Mouse (Mus musculus): ENCODE results near the gene Runx2. TPM values are rescaled to one million over a fixed set of nuclear protein-coding genes. Genes with fewer than 3 reads are reported as not detected.

Gene Runx2
- polyA plus RNA-seq, 1 experiment from 2014 or later: 40.2 TPM

- H3K27ac ChIP-seq: no peak overlapping the region
- no peak for ATAC-seq (ENCODE audit: insufficient number of reproducible peaks, insufficient read depth, low FRiP score, low TSS enrichment, low read depth)
- peaks cover 10% of the 10 kb centered on the region for H3K36me3 ChIP-seq
- H3K9ac ChIP-seq: no peak overlapping the region
- WGBS: 71% methylated on average over 3 of the region's 3 CpGs
- no peaks in the 10 kb centered on the region; the same call in 1 of the 2 replicates for H3K27me3 ChIP-seq
- no peak overlapping the region for H3K4me3 ChIP-seq
- no peak overlapping the region for H3K4me2 ChIP-seq
- H3K9me3 ChIP-seq: no peaks in the 10 kb centered on the region
- peaks cover 50% of the 10 kb centered on the region for H3K4me1 ChIP-seq
These were observed 208.8 kb downstream of the Runx2 start for GRCm38 (mm10) chr17:44605749-44606148.

DNA sequence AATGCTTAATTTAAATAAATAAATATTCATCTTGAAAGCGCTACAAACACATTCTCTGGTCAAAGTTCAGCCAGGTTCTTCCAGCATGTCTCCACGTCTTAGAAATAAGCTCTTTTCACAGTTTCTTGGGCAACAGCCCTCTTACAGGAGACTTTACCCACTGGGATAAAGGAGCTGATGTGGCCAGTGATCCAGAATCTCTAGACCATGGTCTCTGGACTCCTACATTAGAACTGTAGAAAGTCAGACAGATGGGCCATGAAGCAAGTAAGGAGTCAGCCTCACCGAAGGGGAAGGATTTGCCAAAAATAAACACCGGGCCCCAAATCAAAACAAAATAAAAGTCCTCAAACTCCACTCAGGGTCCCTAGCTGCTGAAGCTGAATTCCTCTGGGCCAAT is 211.4 kb downstream of the Runx2 start:
- H3K27me3 ChIP-seq: no peaks in the 10 kb centered on the region
- no peak overlapping the region for H3K4me2 ChIP-seq
- peak overlapping the region; percentile 8; the same call in 1 of the 2 replicates for H3K27ac ChIP-seq
- no peak overlapping the region for H3K9ac ChIP-seq
- H3K36me3 ChIP-seq: peaks cover 10% of the 10 kb centered on the region
- 81% methylated on average over 4 of the region's 4 CpGs for WGBS
- peaks cover 53% of the 10 kb centered on the region for H3K4me1 ChIP-seq
- H3K9me3 ChIP-seq: no peaks in the 10 kb centered on the region
- H3K4me3 ChIP-seq: no peak overlapping the region
- no peak for ATAC-seq (ENCODE audit: insufficient number of reproducible peaks, insufficient read depth, low FRiP score, low TSS enrichment, low read depth)

DNA sequence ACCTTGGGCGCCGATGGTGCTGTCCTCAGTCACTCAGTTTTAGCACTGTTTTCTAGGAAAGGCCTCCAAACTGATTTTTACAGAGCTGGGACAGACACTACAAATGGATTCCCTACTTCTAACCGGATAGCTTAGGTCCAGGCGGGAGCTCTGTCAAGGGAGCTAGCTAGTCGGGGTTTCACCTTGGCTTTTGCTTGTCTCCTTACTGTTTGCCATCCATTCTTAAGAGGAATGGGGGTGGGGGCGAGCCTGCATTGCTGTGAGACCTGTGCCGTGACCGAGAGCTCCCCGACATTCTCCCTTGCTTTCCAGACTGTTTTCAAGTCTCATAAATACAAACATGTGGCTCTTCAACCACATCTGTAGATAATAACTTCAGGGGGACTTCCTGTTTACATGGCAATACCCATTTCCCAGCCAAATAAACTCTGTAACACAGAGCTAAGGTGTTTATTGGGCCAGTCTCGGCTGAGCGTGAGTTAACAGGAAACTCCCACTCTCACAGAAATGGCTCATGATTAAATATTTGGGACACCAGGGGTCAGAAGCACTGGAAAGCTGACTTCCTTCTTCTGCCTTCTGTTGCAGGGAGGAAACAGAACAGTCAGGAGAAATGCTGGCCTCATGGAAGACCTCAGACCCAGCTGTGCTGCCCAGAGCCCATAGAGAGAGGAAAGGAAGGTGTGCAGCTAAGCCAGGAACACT is 213.1 kb downstream of the Runx2 start:
- peak overlapping the region; percentile 44 for H3K27ac ChIP-seq
- H3K9ac ChIP-seq: no peak overlapping the region
- no peak overlapping the region for H3K4me2 ChIP-seq
- 51% methylated on average over 11 of the region's 11 CpGs for WGBS
- H3K4me3 ChIP-seq: no peak overlapping the region
- no peaks in the 10 kb centered on the region for H3K9me3 ChIP-seq
- H3K36me3 ChIP-seq: no peaks in the 10 kb centered on the region
- ATAC-seq (ENCODE audit: insufficient number of reproducible peaks, insufficient read depth, low FRiP score, low TSS enrichment, low read depth): no peak
- H3K27me3 ChIP-seq: no peaks in the 10 kb centered on the region
- H3K4me1 ChIP-seq: peaks cover 62% of the 10 kb centered on the region

DNA sequence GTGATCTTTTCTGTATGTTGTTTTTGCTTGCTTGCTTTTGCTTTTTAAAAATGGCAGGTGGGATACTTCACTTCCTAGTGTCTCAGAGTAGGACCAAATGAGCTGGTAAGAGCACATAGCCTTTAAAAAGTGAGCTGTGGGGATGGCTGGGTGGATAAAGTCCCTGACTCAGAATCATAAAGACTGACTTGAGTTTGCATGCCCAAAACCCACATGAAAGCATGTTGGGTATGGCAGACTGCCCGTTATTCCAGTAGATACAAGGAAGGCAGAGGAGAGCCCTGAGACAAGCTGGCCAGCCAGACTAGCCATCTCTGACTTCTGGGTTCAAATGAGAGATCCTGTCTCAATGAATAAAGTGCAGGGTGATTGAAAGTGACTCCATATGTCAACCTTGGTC is 214.7 kb downstream of the Runx2 start:
- WGBS: 30% methylated on average over 1 of the region's 1 CpGs
- H3K36me3 ChIP-seq: no peaks in the 10 kb centered on the region
- H3K4me1 ChIP-seq: peaks cover 47% of the 10 kb centered on the region
- H3K4me3 ChIP-seq: no peak overlapping the region
- no peak for ATAC-seq (ENCODE audit: insufficient number of reproducible peaks, insufficient read depth, low FRiP score, low TSS enrichment, low read depth)
- H3K4me2 ChIP-seq: no peak overlapping the region
- 0 out of 2 replicates have a peak overlapping the region, but pooled peaks have one; percentile 3 for H3K27ac ChIP-seq
- peaks cover 3% of the 10 kb centered on the region; the same call in 1 of the 2 replicates for H3K27me3 ChIP-seq
- no peaks in the 10 kb centered on the region for H3K9me3 ChIP-seq
- H3K9ac ChIP-seq: no peak overlapping the region

- 92% methylated on average over 2 of the region's 2 CpGs for WGBS
- H3K4me2 ChIP-seq: no peak overlapping the region
- no peaks in the 10 kb centered on the region for H3K9me3 ChIP-seq
- no peak for ATAC-seq (ENCODE audit: insufficient number of reproducible peaks, insufficient read depth, low FRiP score, low TSS enrichment, low read depth)
- no peak overlapping the region for H3K9ac ChIP-seq
- H3K4me1 ChIP-seq: peaks cover 42% of the 10 kb centered on the region
- H3K36me3 ChIP-seq: no peaks in the 10 kb centered on the region
- H3K27ac ChIP-seq: no peak overlapping the region
- no peak overlapping the region for H3K4me3 ChIP-seq
- peaks cover 3% of the 10 kb centered on the region; the same call in 1 of the 2 replicates for H3K27me3 ChIP-seq
These were observed 215.5 kb downstream of the Runx2 start for GRCm38 (mm10) chr17:44599132-44599531.

- peak overlapping the region; percentile 80 for H3K27ac ChIP-seq
- H3K36me3 ChIP-seq: no peaks in the 10 kb centered on the region
- H3K27me3 ChIP-seq: peaks cover 3% of the 10 kb centered on the region; the same call in 1 of the 2 replicates
- H3K4me1 ChIP-seq: peaks cover 42% of the 10 kb centered on the region
- WGBS: 25% methylated on average over 8 of the region's 8 CpGs
- no peak for ATAC-seq (ENCODE audit: insufficient number of reproducible peaks, insufficient read depth, low FRiP score, low TSS enrichment, low read depth)
- no peak overlapping the region for H3K4me3 ChIP-seq
- peak overlapping the region; percentile 20; the same call in 1 of the 2 replicates for H3K4me2 ChIP-seq
- H3K9ac ChIP-seq: no peak overlapping the region
- H3K9me3 ChIP-seq: no peaks in the 10 kb centered on the region
These were observed 216.6 kb downstream of the Runx2 start for GRCm38 (mm10) chr17:44597918-44598504.

DNA sequence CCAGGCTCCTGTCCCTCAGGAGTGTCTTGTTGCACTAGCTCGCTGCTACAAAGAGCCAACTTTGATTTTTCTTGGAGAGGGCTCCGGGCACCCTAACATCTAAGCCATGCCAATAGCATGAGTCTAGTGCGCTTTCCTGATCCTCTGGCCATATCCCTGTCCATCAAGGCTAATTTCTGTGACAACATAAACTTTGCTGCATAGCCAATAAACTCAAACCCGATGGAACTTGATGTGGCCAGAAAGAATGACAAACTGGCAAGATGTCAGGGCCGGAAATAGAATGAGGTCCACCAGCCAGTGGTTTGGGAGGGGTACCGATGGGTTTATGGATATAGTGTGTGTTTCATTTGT is 221.9 kb downstream of the Runx2 start:
- Histone ChIP-seq H3K4me3 (no peak overlapping the region), H3K4me2 (no peak overlapping the region)

DNA sequence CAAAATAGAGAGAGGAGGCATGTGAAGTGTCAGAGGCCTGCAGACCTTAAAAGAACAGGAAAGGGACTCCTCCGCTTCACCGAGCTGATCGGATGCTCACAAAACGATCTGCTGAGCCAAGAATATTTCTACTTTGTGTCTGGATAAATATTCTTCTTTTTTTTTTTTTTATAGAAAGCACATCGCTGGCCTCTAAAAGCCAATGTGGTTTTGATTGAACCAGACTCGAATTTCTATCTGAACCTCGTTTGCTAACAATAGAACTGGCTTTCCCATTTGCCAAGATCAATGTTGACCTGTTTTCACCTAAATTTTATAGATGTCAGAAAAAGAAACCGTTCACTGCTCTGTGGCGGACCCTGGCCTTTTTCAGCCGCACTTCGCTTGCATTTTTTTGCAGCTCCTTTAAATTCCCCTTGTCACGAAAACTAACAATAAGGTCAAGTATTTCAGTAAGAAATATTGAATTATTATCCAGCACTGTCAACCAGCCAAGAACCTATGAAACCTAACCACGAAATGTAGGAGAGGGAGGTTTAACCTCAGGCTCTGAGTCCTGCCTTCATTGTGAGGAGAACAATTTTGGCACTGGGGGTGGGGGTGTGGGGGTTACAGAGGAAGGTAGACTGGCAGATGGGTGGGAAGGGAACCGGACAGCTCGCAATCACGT is 222.4 kb downstream of the Runx2 start:
- Histone ChIP-seq H3K4me1 (peaks cover 23% of the 10 kb centered on the region), H3K9ac (no peak overlapping the region), H3K36me3 (no peaks in the 10 kb centered on the region), H3K9me3 (no peaks in the 10 kb centered on the region), H3K4me2 (no peak overlapping the region), H3K27ac (peak overlapping the region; percentile 56), H3K27me3 (peaks cover 3% of the 10 kb centered on the region; the same call in 1 of the 2 replicates), H3K4me3 (no peak overlapping the region)
- no peak for ATAC-seq (ENCODE audit: insufficient number of reproducible peaks, insufficient read depth, low FRiP score, low TSS enrichment, low read depth)
- WGBS: 41% methylated on average over 16 of the region's 16 CpGs

More for the DNA sequence above, 221.9 kb downstream of the Runx2 start:
- H3K36me3 ChIP-seq: no peaks in the 10 kb centered on the region
- no peak overlapping the region for H3K9ac ChIP-seq
- peaks cover 3% of the 10 kb centered on the region; the same call in 1 of the 2 replicates for H3K27me3 ChIP-seq
- H3K4me1 ChIP-seq: peaks cover 28% of the 10 kb centered on the region
- WGBS: 75% methylated on average over 6 of the region's 6 CpGs
- peak overlapping the region; percentile 56 for H3K27ac ChIP-seq
- ATAC-seq (ENCODE audit: insufficient number of reproducible peaks, insufficient read depth, low FRiP score, low TSS enrichment, low read depth): no peak
- no peaks in the 10 kb centered on the region for H3K9me3 ChIP-seq

DNA sequence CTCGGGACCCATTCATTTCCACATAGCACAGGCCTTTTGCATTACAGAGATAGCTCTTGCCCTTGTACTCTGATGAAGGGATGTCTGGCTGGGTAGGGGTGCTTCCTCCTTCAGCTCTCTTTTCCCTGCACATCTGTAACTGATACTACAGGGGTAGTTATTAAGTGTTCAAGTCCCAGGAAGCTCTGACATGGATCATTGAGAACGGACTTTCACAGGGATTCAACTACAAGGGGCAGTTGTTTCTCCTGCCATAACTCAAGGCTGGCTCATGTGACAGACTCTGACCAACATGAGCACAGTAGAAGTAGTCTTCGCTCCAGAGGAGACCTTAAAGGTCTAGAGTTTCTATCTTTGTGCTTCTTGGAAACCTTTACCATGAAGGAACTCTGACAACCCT is 226.1 kb downstream of the Runx2 start:
- Histone ChIP-seq H3K9me3 (no peaks in the 10 kb centered on the region), H3K4me3 (no peak overlapping the region), H3K4me1 (peaks cover 21% of the 10 kb centered on the region), H3K27ac (peak overlapping the region; percentile 17; the same call in 1 of the 2 replicates), H3K9ac (no peak overlapping the region), H3K4me2 (no peak overlapping the region), H3K27me3 (no peaks in the 10 kb centered on the region), H3K36me3 (no peaks in the 10 kb centered on the region)
- 43% methylated on average over 3 of the region's 3 CpGs for WGBS
- no peak for ATAC-seq (ENCODE audit: insufficient number of reproducible peaks, insufficient read depth, low FRiP score, low TSS enrichment, low read depth)

GRCm38 (mm10) chr17:44588020-44588419 is 226.6 kb downstream of the Runx2 start:
- H3K27me3 ChIP-seq: no peaks in the 10 kb centered on the region
- no peaks in the 10 kb centered on the region for H3K36me3 ChIP-seq
- ATAC-seq (ENCODE audit: insufficient number of reproducible peaks, insufficient read depth, low FRiP score, low TSS enrichment, low read depth): no peak
- H3K27ac ChIP-seq: no peak overlapping the region
- H3K4me2 ChIP-seq: no peak overlapping the region
- H3K9me3 ChIP-seq: no peaks in the 10 kb centered on the region
- peaks cover 21% of the 10 kb centered on the region for H3K4me1 ChIP-seq
- H3K4me3 ChIP-seq: no peak overlapping the region
- H3K9ac ChIP-seq: no peak overlapping the region
- 18% methylated on average over 3 of the region's 3 CpGs for WGBS

DNA sequence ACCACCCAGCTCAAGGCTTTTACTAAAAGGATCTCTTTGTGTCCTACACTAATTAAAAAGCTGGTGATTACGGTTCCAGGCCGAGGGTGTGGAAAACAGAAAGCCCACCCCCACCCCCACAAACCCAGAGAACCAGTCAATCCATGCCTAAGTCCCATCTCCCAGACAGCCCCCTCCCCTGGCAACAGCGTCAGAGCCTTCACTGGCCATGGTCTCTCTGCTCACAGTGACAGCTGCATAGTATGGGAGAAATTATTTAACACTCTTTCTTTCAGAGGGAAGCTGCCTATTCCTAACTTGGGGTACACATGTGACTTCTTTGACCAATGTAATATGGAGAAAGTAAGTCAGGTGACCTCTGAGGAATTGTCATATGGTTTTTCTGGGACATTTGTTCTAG is 228.4 kb downstream of the Runx2 start:
- Histone ChIP-seq H3K36me3 (no peaks in the 10 kb centered on the region), H3K27ac (no peak overlapping the region), H3K4me3 (no peak overlapping the region), H3K4me1 (peaks cover 6% of the 10 kb centered on the region), H3K9me3 (no peaks in the 10 kb centered on the region), H3K27me3 (no peaks in the 10 kb centered on the region), H3K9ac (no peak overlapping the region), H3K4me2 (no peak overlapping the region)
- WGBS: 61% methylated on average over 3 of the region's 3 CpGs
- ATAC-seq (ENCODE audit: insufficient number of reproducible peaks, insufficient read depth, low FRiP score, low TSS enrichment, low read depth): no peak

DNA sequence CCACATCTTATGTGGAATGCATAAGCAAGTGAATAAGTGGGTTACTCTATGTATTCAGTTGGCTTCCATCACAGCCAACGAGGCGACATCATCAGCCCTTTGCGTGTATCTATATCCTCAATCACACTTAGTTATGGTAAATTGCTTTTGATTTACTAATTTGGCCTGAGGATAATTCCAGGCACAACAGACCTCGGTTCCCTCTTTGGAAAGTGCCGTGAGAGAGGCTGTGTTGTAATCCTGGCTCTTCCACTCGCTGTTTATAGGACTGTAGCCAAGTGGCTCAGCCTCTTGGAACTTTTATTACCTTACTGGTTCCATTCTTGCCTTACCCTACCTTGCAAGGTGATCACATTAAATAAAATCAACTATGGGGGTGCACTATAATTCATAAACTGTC is 229.8 kb downstream of the Runx2 start:
- Histone ChIP-seq H3K36me3 (no peaks in the 10 kb centered on the region), H3K4me1 (peaks cover 6% of the 10 kb centered on the region), H3K9ac (no peak overlapping the region), H3K4me3 (no peak overlapping the region), H3K9me3 (no peaks in the 10 kb centered on the region), H3K27ac (no peak overlapping the region), H3K4me2 (no peak overlapping the region), H3K27me3 (no peaks in the 10 kb centered on the region)
- no peak for ATAC-seq (ENCODE audit: insufficient number of reproducible peaks, insufficient read depth, low FRiP score, low TSS enrichment, low read depth)
- 58% methylated on average over 6 of the region's 6 CpGs for WGBS

All from embryonic facial prominence, embryonic 13.5 days (tissue).